Mouse (Mus musculus) cerebellum, adult 11-12 months (tissue): ENCODE results near the gene Emc1.
"Not testable (repeated sequence)": the region's sequence is repeated elsewhere in the genome, so short reads cannot be mapped to it uniquely, and the experiment has no call there.

Experiments
- DNase-seq: peaks from one replicate; pipeline ENCODE4 v3.0.0; 2022

The Emc1 gene

DNA sequence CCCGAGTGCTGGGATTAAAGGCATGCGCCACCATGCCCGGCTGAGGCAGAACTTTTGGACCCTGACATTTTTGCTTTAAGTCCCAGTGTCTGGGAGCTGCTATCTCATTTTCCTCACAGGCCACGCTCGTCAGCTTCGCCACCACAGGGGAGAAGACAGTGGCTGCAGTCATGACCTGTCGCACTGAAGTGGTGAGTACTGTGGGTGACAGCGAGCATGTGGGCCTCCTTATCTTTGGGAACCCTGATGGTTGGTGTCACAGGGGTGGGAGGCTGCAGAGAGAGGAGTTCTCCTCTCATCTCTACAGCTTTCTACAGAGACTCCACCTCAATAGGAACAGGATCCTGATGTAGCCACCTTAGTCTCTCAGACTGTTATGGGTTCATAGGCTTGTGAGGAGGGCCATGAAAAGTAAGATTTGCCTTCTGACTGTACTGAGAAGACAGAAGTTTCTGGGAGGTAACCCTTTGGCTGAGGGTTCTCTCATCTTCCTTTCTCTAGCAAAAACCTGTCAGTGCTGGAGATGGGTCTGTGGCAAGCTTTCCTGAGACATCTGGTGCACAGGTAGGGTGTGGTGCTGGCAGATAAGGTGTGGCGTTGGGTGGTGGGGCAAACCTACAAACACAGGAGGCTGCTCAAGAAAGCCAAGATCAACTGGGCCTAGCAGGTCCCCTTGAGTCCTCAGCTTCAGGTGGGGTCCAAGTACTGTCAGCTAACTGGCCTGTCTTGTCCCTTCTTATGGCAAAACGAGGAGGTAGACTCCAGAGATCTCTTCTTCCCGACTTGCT lies 8.6 kb downstream of the Emc1 start:
- DNase-seq, result no peak

DNA sequence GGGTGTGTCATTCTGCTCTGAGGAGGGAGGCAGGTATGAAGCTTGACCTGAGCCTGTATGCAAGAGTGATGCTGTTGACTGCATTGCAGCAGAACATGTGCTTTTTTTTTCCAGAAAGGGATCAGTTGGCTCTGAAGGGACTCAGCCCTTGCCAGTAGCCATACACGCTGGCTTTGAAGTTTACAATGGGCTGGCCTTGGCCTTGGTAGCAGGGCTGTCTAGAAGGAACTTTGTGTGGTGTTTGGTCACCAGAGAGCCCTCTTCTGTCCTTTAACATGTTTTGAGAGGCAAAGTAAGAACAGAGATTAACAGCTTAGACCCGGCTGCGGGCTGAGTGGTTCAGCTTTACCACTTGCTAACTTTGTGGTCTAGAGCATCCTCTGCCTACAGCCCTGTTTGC lies 14.9 kb downstream of the Emc1 start:
- DNase-seq, result no peak

DNA sequence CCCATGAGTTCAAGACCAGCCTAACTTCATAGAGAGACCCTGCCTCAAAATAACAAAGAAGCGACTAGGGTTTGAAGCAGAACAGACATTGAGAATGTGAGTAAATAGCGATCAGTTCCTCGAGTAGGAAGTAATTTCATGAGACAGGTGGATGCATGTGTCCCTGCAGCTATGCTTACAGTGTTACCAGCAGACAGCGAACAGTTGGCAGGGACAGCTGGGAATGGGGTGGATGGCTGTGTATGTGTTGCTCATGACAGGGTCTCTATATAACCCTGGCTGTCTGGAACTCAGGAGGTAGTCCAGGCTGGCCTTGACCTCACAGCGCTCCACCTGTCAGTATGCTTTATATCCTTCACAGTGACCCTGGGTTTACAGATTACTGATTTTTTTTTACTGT lies 15.7 kb downstream of the Emc1 start:
- DNase-seq, result no peak

DNA sequence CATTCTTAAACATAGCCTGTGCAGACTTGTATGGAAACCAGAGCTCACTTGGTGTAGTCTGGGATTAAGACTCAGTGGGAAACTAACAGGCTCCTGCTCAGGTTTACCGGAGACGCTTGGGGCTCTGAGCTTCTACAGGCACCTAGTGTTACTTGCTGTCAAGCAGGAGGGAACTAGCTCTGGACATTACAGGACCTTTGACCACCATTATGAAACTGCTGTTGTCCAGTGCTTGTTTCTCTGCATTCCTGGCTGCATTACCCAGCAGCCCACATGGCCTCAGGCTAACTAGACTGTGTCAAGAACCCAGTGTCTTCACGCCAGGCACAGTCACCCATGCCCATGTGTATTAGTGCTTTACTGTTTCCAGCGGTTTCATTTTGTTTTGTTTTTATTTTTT lies 20.7 kb downstream of the Emc1 start:
- no peak for DNase-seq

DNA sequence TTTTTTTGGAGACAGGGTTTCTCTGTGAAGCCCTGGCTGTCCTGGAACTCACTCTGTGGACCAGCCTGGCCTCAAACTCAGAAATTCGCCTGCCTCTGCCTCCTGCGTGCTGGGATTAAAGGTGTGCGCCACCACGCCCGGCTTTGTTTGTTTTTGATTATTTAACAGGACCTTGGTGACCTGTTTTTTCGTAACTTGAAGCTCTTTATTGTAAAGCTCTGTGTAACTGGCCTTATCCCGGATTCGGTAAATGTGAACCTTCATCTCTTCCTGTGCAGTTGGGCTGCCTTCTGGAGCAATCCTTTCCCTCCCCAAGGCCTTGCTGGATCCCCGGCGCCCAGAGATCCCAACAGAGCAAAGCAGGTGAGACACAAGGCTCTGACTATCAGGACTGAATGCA lies 21.1 kb downstream of the Emc1 start:
- DNase-seq, result no peak

DNA sequence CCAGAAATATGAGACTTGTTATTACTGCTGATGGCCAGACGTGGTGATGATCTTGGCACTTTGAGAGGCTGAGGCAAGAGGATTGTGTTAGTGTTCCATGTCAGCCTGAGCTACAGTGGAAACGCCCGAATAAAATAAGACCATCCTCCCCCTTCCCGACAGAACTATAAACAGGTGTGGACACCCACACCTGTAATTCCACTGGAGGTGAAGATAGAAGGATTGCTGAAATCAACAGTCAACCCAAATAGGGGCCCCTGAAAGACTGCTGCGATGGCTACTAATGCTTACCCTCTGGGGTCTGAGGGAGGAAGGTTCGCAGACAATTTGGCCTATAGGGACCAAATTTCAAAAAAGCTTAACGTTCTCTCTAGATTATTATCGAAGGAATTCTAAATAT lies 27.3 kb downstream of the Emc1 start:
- DNase-seq, result peak; percentile 20

DNA sequence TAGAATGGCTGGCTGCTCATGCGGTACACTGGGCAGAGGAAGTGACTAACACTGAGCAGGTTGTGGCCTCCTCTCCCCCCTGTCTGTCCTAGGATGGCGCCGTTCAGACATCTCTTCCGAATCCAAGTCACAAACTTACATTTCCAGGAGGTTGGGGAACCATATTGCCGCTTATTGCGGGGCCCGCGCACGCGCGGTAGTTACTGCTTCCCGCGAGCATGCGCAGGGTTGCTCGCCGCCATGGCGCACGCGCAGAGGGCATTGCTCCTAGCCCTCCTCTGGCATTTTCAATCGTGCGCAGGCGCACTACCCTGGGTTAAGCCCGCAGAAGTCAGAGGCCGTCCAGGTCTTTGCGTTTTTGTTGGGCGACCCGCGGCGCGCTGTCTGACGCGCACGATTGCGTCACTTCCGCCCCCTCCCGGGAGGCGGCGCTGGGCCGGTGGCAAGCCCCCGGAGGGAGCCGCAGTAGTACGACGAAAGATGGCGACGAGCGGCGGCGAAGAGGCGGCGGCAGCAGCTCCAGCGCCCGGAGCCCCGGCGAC lies 27.9 kb downstream of the Emc1 start:
- peak; percentile 100 for DNase-seq

DNA sequence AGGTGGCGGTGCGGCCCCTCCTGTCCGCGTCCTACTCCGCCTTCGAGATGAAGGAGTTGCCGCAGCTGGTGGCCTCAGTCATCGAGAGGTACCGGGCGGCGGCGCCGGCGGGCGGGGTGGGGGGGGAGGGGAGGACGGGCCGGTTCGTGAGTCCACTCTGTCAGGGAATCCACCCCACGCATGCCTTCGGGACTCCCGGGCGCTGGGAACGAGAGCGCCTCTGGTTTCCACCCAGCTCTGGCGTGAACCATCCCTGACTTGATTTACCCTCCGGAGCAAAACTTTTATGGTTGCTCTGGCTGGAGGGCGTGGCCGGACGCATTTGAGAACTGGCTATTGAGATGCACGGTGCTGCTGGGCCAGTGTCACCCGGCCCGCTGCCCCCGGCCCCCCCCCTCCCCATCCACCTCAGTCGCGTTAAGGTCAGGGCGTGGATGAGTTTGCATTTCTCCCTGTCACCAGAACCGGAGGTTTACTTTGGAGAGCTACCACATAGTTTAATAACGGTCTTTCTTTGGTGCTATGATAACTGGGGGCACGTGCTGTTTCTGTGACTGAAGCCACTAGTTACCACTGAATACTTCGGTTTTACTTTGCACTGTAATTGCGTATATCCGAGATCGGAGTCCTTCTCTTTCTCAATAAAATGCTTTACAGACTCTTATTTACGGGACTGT lies 28.5 kb downstream of the Emc1 start:
- no peak for DNase-seq

DNA sequence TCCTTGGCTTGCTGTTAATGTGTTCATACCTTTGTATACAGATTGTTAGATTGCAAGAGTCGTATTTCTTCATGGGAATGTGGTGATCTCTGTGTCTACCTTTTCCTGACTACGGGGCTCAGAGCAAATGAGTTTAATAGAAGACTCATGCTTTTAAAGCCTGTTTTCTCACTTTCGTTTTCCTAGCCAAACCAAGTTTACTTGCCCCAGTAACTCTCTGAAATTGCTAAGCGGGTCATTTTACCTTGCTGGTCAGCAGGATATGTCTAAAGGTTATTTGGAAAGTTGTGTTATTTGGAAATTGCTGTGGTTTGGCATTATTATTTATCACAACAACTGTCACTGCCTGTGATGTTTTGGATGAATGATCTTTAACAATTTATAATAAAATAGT lies 29.1 kb downstream of the Emc1 start:
- DNase-seq, result no peak

DNA sequence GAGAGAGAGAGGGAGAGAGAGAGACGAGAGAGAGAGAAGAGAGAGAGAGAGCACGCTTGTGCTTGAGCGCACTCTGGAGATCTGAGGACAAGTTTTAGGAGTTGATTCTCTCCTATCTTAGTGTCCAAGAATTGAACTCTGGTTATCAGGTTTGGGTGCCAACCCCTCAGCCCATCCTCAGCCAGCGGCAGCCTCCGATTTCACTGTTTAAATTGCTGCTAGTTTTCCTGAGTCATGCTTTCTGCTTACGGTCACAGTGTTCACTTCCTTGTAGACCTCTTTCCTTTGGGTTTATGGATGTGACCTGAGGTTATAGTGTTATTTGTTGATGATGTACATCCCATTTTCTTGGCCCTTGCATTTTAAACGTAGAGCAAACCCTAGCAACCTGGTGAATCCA lies 29.8 kb downstream of the Emc1 start:
- no peak for DNase-seq

DNA sequence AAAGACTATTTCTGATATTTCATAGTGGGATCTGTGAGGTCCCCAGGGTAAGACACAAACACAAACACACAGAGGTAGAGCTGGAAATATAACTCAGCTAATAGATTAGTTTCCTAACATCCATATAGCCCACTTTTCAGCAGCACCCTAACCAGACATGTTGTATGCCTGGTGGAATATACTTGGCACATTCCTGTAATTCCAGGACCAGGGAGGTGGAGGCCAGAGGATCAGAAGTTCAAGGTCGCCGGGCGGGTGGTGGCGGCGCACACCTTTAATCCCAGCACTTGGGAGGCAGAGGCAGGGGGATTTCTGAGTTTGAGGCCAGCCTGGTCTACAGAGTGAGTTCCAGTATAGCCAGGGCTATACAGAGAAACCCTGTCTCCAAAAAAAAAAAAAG lies 33.5 kb downstream of the Emc1 start:
- not testable (repeated sequence) for DNase-seq

DNA sequence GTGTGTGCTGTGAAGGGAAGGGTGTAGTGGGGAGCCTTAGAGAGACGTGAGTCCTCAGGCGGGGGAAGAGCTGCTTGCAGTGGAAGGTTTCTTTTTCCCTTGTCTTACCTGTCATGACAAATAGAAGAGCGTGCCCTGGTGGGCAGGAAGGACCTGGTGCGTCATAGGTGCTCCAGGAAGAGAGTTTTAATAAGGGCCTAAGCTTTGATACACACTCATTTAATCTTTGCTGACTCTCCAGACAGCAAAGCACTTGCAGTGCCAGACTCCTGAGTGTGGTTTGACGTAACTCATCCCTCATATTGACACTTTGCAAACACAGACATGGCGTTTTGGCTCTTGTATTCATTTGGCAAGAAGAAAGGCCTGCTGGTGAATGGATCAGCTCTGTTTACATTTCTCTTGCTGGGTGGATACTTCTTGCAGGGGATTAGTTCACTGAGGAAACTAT lies 34.5 kb downstream of the Emc1 start:
- no peak for DNase-seq

DNA sequence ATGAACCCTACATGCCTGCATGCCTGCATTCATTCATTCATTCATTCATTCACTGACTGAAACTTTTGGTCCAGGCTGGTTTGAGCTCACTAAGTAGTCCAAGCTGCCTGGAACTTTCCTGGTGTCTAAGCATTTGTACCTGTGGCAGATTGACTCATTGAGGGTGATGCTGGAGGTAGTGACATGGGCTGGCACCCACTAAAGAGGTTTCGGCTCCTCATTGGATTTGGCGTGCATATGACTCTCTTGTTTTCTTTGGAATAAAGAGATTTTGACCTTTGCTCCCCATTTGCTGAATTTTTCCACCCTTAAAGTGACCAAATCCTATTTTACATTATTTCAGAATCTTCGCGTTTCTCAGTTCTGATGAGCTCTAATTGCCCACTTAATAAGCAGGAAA lies 37.2 kb downstream of the Emc1 start:
- no peak for DNase-seq

DNA sequence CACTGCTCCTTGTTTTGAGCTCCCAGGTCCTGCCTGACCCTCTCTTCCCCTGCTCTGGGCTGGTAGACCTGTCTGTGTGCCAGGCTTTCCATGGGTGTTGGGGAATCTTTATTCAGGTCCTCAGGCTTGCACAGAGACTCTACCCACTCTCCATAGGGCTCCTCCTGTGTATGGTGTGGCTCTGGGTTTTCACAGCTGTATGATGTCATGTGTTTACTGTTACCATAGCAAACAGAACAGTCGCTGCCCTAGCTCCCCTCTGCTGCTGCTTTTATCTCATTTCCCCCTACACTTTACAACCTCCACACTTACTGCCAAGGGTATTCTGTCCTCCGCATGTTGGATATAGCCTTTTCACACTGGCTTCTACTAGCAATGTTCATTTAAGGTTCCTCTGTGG lies 43.0 kb downstream of the Emc1 start:
- DNase-seq, result no peak

DNA sequence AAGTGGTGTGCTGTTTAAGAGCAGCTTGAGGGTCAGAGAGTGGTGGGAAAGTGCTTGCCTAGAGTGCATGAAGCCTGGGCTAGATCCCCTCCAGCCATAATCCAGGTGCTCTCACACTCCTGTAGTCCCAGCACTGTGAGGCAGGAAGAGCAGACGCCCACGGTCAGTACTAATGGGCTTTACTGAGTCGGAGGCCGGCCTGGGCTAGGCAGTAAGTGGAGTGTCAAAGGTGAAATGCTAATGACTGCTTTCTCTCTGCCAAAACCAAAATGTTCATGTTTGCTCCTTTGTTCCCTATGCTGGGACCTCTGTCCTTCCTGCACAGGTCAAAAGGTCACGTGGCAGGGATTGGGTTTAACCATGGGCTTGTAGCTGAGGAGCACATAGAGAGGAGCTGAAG lies 48.1 kb downstream of the Emc1 start:
- no peak for DNase-seq

DNA sequence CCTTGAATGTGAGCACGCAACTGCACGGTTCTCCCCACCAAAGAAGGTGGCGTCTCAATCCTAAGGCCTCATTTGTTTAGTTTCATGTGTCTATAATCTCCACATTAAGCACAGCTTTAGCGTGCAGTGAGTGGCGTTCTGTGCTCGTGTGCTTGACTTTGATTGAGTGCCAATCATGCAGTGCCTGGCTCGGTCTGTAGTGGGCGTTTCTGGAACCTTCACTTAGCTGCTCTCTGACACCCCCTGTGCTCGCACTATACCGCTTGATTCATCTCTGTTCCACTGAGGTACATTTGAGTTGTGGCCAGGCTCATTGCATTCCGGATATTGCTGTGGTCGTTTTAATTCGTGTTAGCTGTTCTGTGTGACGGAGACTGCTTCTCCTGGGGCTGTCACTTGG lies 50.8 kb downstream of the Emc1 start:
- DNase-seq, result no peak

DNA sequence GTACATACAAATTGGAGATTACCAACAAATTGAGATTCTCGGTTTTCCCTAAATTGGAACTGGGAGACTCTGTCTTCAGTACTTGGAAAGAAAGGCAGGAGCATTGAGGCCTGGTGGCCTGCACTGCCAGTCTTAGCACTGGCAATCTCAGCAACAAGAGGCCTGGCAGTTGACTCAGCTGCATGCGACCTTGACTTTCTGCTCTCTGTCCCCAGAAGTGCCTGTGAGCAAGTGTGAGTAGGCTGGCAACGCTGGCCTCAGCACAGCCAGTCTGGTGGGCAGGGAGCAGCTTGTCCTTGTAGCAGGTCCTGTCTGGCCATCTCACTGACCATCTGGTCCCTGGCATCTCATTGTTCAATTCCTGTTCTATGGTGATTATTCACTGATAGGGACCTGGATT lies 59.0 kb downstream of the Emc1 start:
- peak; percentile 24 for DNase-seq

DNA sequence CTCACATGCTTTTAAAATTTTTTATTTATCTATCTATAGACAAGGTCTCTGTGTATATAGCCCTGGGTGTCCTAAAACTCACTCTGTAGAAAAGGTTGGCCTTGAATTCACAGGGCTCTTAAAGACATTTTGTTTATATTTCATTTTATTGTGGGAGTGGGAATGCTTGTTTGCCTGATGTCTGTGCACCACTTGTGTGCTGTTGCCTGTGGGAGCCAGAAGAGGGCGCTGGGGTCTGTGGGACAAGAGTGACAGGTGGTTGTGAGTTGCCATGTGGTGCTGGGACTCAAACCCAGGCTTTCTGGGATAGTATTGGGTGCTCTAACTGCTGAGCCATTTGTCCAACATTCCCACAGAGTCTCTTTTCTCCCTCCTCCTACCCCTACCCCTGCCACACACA lies 65.5 kb downstream of the Emc1 start:
- no peak for DNase-seq

DNA sequence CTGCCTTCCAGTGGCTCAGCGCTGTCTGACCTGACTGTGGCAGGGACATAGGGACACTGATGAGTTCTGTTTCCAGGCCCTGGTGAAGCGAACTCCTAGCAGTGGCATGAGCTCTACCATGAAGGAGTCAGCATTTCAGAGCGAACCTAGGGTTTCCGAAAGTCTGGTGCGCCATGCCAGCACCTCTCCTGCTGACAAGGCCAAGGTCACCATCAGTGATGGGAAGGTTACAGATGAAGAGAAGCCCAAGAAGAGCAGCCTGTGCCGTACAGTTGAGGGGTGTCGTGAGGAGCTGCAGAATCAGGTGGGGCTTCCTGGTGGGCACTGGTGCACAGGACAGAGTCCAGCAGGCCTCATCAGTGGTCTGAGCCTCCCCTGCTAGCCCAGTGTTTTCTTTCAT lies 69.2 kb downstream of the Emc1 start:
- DNase-seq, result no peak

DNA sequence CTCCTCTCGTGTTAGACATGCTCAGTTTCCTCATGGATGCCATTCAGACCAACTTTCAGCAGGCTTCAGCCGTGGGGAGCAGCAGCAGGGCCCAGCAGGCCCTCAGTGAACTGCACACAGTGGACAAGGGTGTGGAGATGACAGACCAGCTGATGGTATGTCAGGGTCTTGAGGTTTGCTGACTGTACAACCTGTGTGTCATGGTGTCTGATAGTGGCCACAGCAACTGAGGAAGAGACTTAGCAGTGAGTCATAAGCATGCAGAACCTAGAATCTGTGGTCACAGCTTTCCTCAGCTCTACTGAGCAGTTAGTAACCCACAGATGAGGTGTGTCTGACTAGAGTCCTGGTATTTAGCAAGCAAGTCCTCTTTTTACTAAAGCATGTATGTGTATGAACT lies 70.0 kb downstream of the Emc1 start:
- no peak for DNase-seq

DNA sequence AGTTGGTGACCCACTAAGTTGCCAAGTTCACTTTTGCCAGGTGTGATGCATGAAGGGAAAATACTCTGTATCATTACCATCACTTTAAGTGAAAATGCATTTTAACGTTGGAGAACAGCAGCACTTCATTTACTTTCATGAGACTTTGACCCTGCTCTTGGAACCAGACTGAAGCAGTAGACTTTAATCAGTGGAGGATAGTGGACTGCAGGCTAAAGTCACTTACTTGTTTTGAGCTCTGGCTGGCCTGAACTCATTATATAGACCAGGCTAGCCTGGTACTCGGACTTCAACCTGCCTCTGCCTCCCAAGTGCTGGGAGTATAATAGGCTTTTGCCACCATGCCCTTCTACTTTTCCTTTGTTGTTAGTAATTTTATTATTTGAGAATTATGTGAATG lies 70.9 kb downstream of the Emc1 start:
- no peak for DNase-seq
